Mouse (Mus musculus) spleen, adult 2 months (tissue): ENCODE results near the gene C330021F23Rik. TPM values are rescaled to one million over a fixed set of nuclear protein-coding genes. Genes with fewer than 3 reads are reported as not detected.

Experiments used
- DNase-seq, 2 experiments: peaks; one replicate each; pipeline versions ENCODE4 v3.0.0 to v3.0.0-alpha.2; 2012 to 2021; ENCODE audit warnings: low spot score in 2 of 2, low read depth in 1 of 2
- H3K27ac ChIP-seq: fragments of 200-500 bp; 2 replicates; pipeline ENCODE4 v1.5.1; 2012; ENCODE audit warnings: low read length, inconsistent platforms; ENCODE audit not compliant: insufficient read depth
- H3K27me3 ChIP-seq: fragments of 200-500 bp; 2 replicates; pipeline ENCODE4 v1.6.1; 2012; ENCODE audit warnings: mild to moderate bottlenecking, moderate library complexity, low read length, inconsistent platforms; ENCODE audit not compliant: control insufficient read depth, insufficient read depth
- H3K36me3 ChIP-seq: fragments of 200-500 bp; 2 replicates; pipeline ENCODE4 v1.6.1; 2012; ENCODE audit warnings: mild to moderate bottlenecking, low read length, inconsistent platforms; ENCODE audit not compliant: control insufficient read depth, insufficient read depth
- H3K4me1 ChIP-seq: fragments of 200-500 bp; 2 replicates; pipeline ENCODE4 v1.6.1; 2011; ENCODE audit warnings: inconsistent platforms; ENCODE audit not compliant: control insufficient read depth, insufficient read depth, insufficient read length
- H3K4me3 ChIP-seq: fragments of 200-500 bp; 2 replicates; pipeline ENCODE4 v1.5.1; 2011; ENCODE audit warnings: mild to moderate bottlenecking, inconsistent platforms; ENCODE audit not compliant: insufficient read depth, insufficient read length; ENCODE audit errors: extremely low read depth
- CTCF ChIP-seq: fragments of 200-500 bp; IDR thresholded peaks from 2 replicates; pipeline ENCODE4 v1.5.1; 2011; ENCODE audit warnings: mild to moderate bottlenecking, inconsistent platforms; ENCODE audit not compliant: insufficient read depth, insufficient read length, insufficient replicate concordance; ENCODE audit errors: extremely low read depth
- POLR2A ChIP-seq: fragments of 200-500 bp; IDR thresholded peaks from 2 replicates; pipeline ENCODE4 v1.6.1; 2011; ENCODE audit warnings: low read depth, low read length, inconsistent platforms
- WGBS: fragments of 180-500 bp; shearing (Covaris S2); methylation state at CpG from one replicate; pipeline ENCODE4 v1.1.7; 2018; 5-methylcytosine and 5-hydroxymethylcytosine counted together
- polyA plus RNA-seq: library from polyadenylated mRNA; depleted of rRNA; stranded (reverse); fragments of >200 nt; gene quantifications from 2 replicates; pipeline ENCODE4 v1.2.3, GENCODE M21; 2012; rRNA removed

C330021F23Rik gene
- polyA plus RNA-seq, 1 experiment = not detected

DNA sequence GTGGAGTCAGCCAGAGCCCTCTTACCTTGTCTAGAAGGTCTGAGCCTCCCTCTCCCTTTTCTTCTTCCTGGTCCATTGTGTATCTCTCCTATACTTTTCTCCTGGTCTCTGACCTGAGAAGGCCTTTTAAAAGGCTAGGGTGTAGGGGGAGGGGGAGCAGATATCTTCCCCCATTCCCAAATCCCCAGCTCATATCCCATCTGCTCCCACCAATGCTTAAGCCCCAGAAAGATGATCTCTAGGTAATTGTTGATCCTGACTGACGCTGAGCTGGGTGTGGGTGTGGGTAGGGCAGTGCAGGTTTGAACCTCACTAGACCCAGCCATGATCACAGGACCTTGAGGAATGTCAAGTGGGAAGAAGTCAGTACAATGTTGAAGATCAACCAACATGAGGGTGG lies 57.7 kb downstream of the C330021F23Rik start, which contains the start of gene Pcp2:
Gene Pcp2 (minus strand): TSS at position 101 of the 400 bp plus-strand sequence.
- no peaks in the 10 kb centered on the region for H3K36me3 ChIP-seq
- H3K4me1 ChIP-seq = peaks cover under 1% of the 10 kb centered on the region; the same call in 1 of the 2 replicates
- no peak within 1 kb of the TSS for H3K4me3 ChIP-seq
- TF ChIP-seq CTCF (no peak), POLR2A (no peak)
- DNase-seq = no peak
- WGBS = 96% methylated on average over 1 of the region's 1 CpGs
- H3K27ac ChIP-seq = no peak within 1 kb of the TSS
- no peaks in the 10 kb centered on the region for H3K27me3 ChIP-seq

DNA sequence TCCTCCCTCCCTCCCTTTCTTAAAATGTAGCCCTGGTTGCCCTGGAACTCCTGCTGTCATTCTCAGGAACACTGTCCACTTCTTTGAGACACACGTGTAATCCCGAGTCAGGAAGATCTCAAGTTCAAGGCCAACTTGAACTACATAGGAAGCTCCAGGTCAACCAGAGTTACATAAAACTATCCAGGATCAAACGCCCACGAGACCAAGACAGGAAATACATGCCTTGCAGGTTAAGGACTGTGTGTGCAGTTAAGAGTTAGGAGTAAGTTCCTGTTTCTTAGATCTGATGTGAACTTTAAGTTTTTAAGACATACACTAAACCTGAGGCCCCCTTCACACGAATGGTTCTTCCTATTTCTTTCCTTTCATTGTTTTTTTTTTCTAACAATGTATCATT lies 59.2 kb downstream of the C330021F23Rik start:
- H3K4me1 ChIP-seq = peaks cover 3% of the 10 kb centered on the region; the same call in 1 of the 2 replicates
- no peaks in the 10 kb centered on the region for H3K27me3 ChIP-seq
- no peak overlapping the region for H3K27ac ChIP-seq
- 11% methylated on average over 5 of the region's 5 CpGs for WGBS
- no peak for DNase-seq
- TF ChIP-seq CTCF (no peak), POLR2A (no peak)
- H3K36me3 ChIP-seq = no peaks in the 10 kb centered on the region
- H3K4me3 ChIP-seq = no peak overlapping the region

DNA sequence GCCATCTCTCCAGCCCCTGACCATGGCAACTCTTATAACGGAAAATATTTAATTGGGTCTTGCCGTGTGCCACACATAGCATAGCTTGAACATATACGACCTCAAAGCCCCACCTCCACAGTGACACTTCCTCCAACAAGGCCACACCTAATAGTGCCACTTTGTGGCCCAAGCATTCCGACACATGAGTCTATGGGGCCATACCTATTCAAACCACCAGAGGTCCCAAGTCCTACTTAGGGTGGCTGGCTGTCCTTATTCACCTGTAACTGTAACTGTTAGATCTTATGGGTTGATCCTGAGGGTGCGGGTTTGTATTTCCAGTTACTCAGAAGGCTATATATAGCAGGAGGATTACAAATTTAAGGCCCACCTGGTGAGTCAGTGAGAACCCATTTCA lies 60.2 kb downstream of the C330021F23Rik start:
- H3K27me3 ChIP-seq = no peaks in the 10 kb centered on the region
- peaks cover under 1% of the 10 kb centered on the region; the same call in 1 of the 2 replicates for H3K36me3 ChIP-seq
- no peak for TF ChIP-seq CTCF
- TF ChIP-seq POLR2A = no peak
- peak; percentile 38 to 52 for DNase-seq
- WGBS = 55% methylated on average over 5 of the region's 5 CpGs
- H3K4me1 ChIP-seq = 0 out of 2 replicates have a peak, but pooled peaks cover 3% of the 10 kb centered on the region
- no peak overlapping the region for H3K4me3 ChIP-seq
- no peak overlapping the region for H3K27ac ChIP-seq

DNA sequence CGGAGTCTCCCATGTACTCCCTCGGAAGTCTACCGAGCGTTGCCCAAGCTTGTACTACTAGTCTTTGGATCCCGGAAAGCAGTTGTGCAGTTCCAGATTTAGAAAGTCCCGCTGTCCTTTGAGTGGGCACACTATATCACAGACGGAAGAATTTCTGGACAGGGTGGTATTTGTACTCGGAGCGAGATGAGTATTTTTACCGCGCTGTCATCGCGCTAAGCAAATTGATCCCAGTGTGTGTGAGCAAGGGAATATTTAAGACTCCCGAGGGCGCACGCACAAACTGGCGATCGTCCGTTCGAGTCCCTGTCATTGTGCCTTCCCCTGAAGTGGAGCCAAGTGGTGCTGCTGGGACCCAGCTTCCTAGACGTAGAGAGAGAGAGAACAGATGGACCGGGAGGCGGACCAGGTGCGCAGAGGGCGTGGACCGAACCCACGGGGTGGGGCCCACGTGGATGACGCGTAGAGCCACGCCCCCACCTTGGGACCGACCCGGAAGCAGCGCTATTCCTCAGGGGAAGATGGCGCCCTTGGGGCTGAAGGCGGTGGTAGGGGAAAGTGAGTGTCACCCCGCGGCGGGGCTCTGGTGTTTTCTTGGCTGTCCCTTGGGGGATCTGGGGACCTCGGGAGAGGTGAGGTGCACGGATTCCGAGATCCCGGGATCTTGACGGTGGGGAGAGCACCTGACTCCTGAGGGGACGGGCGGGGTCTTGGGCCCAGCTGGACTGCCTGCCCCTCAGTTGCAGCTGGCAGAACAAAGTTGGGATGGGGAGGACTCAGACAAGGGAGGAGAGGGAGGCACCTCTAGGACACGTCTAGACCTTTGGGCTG lies 63.1 kb downstream of the C330021F23Rik start, which contains the start of gene Stxbp2:
Gene Stxbp2 (plus strand): TSS at position 309 of the 831 bp plus-strand sequence.
- 0 out of 2 replicates have a peak within 1 kb of the TSS, but pooled peaks have one; percentile 2 for H3K27ac ChIP-seq
- 0 out of 2 replicates have a peak, but pooled peaks cover 3% of the 10 kb centered on the region for H3K4me1 ChIP-seq
- H3K36me3 ChIP-seq = peaks cover 20% of the 10 kb centered on the region
- DNase-seq = peak; percentile 66 to 85
- 3% methylated on average over 47 of the region's 47 CpGs for WGBS
- peak; percentile 81 for TF ChIP-seq POLR2A
- no peak for TF ChIP-seq CTCF
- peak within 1 kb of the TSS; percentile 71 for H3K4me3 ChIP-seq
- H3K27me3 ChIP-seq = no peaks in the 10 kb centered on the region

DNA sequence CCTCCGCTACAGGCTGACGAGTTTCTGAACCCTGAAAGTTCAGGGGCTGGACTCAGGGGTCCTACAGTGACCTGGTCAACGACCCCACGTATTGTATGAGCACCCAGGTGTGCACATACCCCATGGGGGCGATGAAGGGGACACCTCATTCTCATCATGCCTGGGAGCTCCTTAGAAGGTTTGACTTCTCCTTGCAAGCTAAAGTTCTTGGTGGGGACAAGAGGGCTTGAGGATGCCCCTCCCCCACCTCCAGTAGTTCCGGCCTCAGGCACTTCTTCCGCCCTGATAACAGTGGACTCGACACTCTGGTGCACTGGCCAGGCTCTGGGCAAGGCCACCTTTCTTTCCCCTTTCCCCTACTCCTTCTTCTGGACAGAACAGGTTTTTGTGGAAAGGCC lies 63.7 kb downstream of the C330021F23Rik start:
- H3K27ac ChIP-seq = 0 out of 2 replicates have a peak overlapping the region, but pooled peaks have one; percentile 2

More for the DNA sequence above, 63.7 kb downstream of the C330021F23Rik start:
- 6% methylated on average over 8 of the region's 8 CpGs for WGBS
- no peak for DNase-seq
- Histone ChIP-seq H3K4me1 (0 out of 2 replicates have a peak, but pooled peaks cover 3% of the 10 kb centered on the region), H3K36me3 (peaks cover 27% of the 10 kb centered on the region), H3K27me3 (no peaks in the 10 kb centered on the region), H3K4me3 (peak overlapping the region; percentile 71)
- TF ChIP-seq CTCF = no peak
- TF ChIP-seq POLR2A = no peak

Other genes starting within 250 kb of the C330021F23Rik start
- gene A430078G23Rik, start 214.6 kb upstream of the C330021F23Rik start, polyA plus RNA-seq = 28.3 and 28.6 TPM in 2 replicates
- gene Arhgef18, start 175.0 kb upstream of the C330021F23Rik start, polyA plus RNA-seq = 104 and 165 TPM in 2 replicates
- 2.6 and 2.7 TPM in 2 replicates for gene Pex11g, start 100.3 kb upstream of the C330021F23Rik start, polyA plus RNA-seq
- gene Tex45, start 97.1 kb upstream of the C330021F23Rik start, polyA plus RNA-seq = 0.05 TPM in 1 of 2 replicates, not detected in the other
- gene Zfp358, start 74.9 kb upstream of the C330021F23Rik start, polyA plus RNA-seq = 22.9 and 32.5 TPM in 2 replicates
- 188 and 219 TPM in 2 replicates for gene Mcoln1, start 67.5 kb upstream of the C330021F23Rik start, polyA plus RNA-seq
- gene Pnpla6, start 52.6 kb upstream of the C330021F23Rik start, polyA plus RNA-seq = 56.0 and 60.4 TPM in 2 replicates
- gene Camsap3, start 19.3 kb downstream of the C330021F23Rik start, polyA plus RNA-seq = 2.1 and 2.4 TPM in 2 replicates
- 61.9 and 71.5 TPM in 2 replicates for gene Xab2, start 53.3 kb downstream of the C330021F23Rik start, polyA plus RNA-seq
- 1.6 and 3.3 TPM in 2 replicates for gene Pet100, start 53.6 kb downstream of the C330021F23Rik start, polyA plus RNA-seq
- gene Pcp2, start 57.6 kb downstream of the C330021F23Rik start, polyA plus RNA-seq = not detected in 2 replicates
- gene Stxbp2, start 63.0 kb downstream of the C330021F23Rik start, polyA plus RNA-seq = 129 and 145 TPM in 2 replicates
- 0.56 and 1.3 TPM in 2 replicates for gene Retn, start 87.8 kb downstream of the C330021F23Rik start, polyA plus RNA-seq
- 4.1 and 5.3 TPM in 2 replicates for gene Mcemp1, start 97.8 kb downstream of the C330021F23Rik start, polyA plus RNA-seq
- gene Fcor, start 104.4 kb downstream of the C330021F23Rik start, polyA plus RNA-seq = 0.77 and 0.86 TPM in 2 replicates
- gene Trappc5, start 108.3 kb downstream of the C330021F23Rik start, polyA plus RNA-seq = 21.6 and 29.9 TPM in 2 replicates
- gene Fcer2a, start 126.2 kb downstream of the C330021F23Rik start, polyA plus RNA-seq = 50.9 and 51.7 TPM in 2 replicates
- 0.69 and 1.1 TPM in 2 replicates for gene Clec4g, start 152.7 kb downstream of the C330021F23Rik start, polyA plus RNA-seq
- 0.77 and 0.93 TPM in 2 replicates for gene Cd209a, start 181.0 kb downstream of the C330021F23Rik start, polyA plus RNA-seq